Mouse (Mus musculus) stomach, postnatal 0 days (tissue): ENCODE results near the gene Igfbp5. TPM values are rescaled to one million over a fixed set of nuclear protein-coding genes. Genes with fewer than 3 reads are reported as not detected.
A peak's percentile ranks its signal among the peaks of the same experiment; 100 is the strongest.

Experiments
- ATAC-seq: fragments of 200-750 bp; cut with Nextera tagmentation; 2 replicates; pipeline ENCODE4 v1.8.0; 2017; ENCODE audit not compliant: low FRiP score, low TSS enrichment
- DNase-seq: peaks from one replicate; pipeline ENCODE4 v3.0.0-alpha.2; 2016; ENCODE audit warnings: low spot score
- H3K27ac ChIP-seq: fragments of 300-500 bp; sonication (generic); replicated peaks from 2 replicates; pipeline ENCODE4 v1.5.1; 2014; ENCODE audit warnings: mild to moderate bottlenecking, control low read depth
- H3K27me3 ChIP-seq: fragments of 300-500 bp; sonication (generic); 2 replicates; pipeline ENCODE4 v1.6.1; 2014; ENCODE audit warnings: low read length; ENCODE audit not compliant: control insufficient read depth, insufficient read depth
- H3K36me3 ChIP-seq: fragments of 300-500 bp; sonication (generic); 2 replicates; pipeline ENCODE4 v1.6.1; 2014; ENCODE audit warnings: low read length, mixed read lengths; ENCODE audit not compliant: control insufficient read depth, insufficient read depth
- H3K4me1 ChIP-seq: fragments of 300-500 bp; sonication (generic); replicated peaks from 2 replicates; pipeline ENCODE4 v1.6.1; 2014; ENCODE audit warnings: antibody characterized with exemption; ENCODE audit not compliant: control insufficient read depth, insufficient read depth
- H3K4me2 ChIP-seq: fragments of 300-500 bp; sonication (generic); replicated peaks from 2 replicates; pipeline ENCODE4 v1.6.1; 2014; ENCODE audit warnings: low read depth, mild to moderate bottlenecking, control low read depth, moderate library complexity
- H3K4me3 ChIP-seq: fragments of 300-500 bp; sonication (generic); 2 replicates; pipeline ENCODE4 v1.5.1; 2014; ENCODE audit warnings: low read depth, low read length, control low read depth
- H3K9ac ChIP-seq: fragments of 300-500 bp; sonication (generic); 2 replicates; pipeline ENCODE4 v1.6.1; 2014; ENCODE audit warnings: mild to moderate bottlenecking, low read length, control low read depth, mixed read lengths
- H3K9me3 ChIP-seq: fragments of 300-500 bp; sonication (generic); 2 replicates; pipeline ENCODE4 v1.6.1; 2016; ENCODE audit warnings: low read length; ENCODE audit not compliant: control insufficient read depth
- CTCF ChIP-seq: IDR thresholded peaks from 2 replicates; pipeline ENCODE4 v1.5.1; 2016; ENCODE audit warnings: antibody characterized with exemption, low read depth, mild to moderate bottlenecking, moderate library complexity
- EP300 ChIP-seq: optimal IDR thresholded peaks from 2 replicates; pipeline ENCODE3; 2016; ENCODE audit warnings: antibody characterized with exemption
- WGBS: fragments of 180-500 bp; shearing (Covaris S2); extraction: QIAGEN DNeasy Blood & Tissue Kit; methylation state at CpG from one replicate; pipeline ENCODE4 v1.1.7; 2014; 5-methylcytosine and 5-hydroxymethylcytosine counted together
- polyA plus RNA-seq: library from polyadenylated mRNA; unstranded; fragments of >200 nt; fragmentation: Nextera tagmentation; extraction: Ambion mirVana; gene quantifications from 2 replicates; pipeline ENCODE4 v1.2.1, GENCODE M21; 2015

Igfbp5 gene
- polyA plus RNA-seq, 1 experiment from 2014 or later: 37.8 TPM

DNA sequence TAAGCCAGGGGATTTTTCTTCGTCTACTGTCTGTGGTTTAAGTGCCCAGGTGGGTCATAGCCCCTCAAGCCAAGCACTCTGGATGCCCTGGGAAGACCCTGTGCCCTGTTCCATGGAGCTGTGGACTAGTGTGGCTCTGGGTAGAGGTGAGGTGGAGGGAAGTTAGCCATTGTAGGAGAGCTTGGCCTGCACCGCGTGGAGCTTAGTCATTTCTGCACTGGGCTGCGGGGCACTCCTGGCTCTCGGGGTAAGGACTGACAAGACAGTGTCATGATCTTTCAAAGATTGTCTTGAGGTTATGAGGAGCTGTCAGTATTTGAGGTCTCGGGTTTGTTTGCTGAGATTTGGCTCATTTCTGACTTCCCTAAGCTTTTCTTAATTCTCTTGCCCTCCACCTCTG, 30.0 kb downstream of the Igfbp5 start:
- DNase-seq (no peak), ATAC-seq (no peak)
- no peak overlapping the region for H3K27ac ChIP-seq
- no peak overlapping the region for H3K9ac ChIP-seq
- no peaks in the 10 kb centered on the region for H3K4me1 ChIP-seq
- H3K4me2 ChIP-seq: no peak overlapping the region
- no peaks in the 10 kb centered on the region for H3K36me3 ChIP-seq
- no peaks in the 10 kb centered on the region for H3K27me3 ChIP-seq
- no peak for TF ChIP-seq CTCF
- no peak for TF ChIP-seq EP300
- H3K9me3 ChIP-seq: no peaks in the 10 kb centered on the region
- 84% methylated on average over 6 of the region's 6 CpGs for WGBS
- no peak overlapping the region for H3K4me3 ChIP-seq

DNA sequence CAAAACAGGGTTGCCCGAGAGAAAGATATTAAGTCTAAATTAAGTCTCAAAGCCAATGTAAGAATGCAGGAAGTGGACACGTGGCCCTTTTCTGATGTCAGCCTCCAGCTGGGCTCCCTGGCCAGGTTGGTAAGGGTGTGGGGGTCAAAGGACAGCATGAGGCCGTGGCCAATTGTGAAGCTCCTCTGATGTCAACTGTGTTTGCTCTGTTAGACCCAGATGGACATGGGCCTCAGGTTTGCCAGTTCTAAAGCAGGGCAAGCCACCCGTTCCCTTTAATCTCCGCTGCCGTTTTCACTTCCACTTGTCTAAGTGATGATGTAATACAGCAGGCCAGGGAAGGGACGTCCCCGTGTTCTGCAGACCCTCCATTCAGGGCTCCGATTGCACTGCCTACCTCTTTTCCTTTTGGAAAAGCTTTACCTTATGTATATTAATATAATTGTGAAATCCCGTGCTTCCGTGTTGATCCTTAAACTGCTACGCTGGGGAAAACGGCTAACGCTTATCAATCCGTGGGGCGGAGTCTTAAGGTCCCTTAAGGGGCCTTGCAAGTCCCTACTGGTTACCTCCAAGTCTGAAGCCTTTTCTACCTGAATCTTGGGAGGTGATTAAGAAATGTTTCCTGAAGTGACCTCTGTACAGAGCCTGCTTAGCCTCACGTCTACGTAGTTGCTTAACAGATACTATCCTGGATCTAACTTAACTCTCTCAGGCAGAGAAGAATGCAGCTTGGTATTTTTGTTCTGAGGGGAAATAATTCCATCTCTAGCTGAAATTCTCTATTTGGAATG, 31.8 kb downstream of the Igfbp5 start:
- TF ChIP-seq EP300 (no peak), CTCF (no peak)
- peak overlapping the region; percentile 35 for H3K4me2 ChIP-seq
- H3K9me3 ChIP-seq: no peaks in the 10 kb centered on the region
- no peak overlapping the region for H3K9ac ChIP-seq
- H3K27me3 ChIP-seq: no peaks in the 10 kb centered on the region
- 55% methylated on average over 18 of the region's 18 CpGs for WGBS
- DNase-seq (no peak), ATAC-seq (peak; percentile 71)
- no peaks in the 10 kb centered on the region for H3K4me1 ChIP-seq
- no peaks in the 10 kb centered on the region for H3K36me3 ChIP-seq
- H3K4me3 ChIP-seq: no peak overlapping the region
- H3K27ac ChIP-seq: no peak overlapping the region; the same call in 1 of the 2 replicates

DNA sequence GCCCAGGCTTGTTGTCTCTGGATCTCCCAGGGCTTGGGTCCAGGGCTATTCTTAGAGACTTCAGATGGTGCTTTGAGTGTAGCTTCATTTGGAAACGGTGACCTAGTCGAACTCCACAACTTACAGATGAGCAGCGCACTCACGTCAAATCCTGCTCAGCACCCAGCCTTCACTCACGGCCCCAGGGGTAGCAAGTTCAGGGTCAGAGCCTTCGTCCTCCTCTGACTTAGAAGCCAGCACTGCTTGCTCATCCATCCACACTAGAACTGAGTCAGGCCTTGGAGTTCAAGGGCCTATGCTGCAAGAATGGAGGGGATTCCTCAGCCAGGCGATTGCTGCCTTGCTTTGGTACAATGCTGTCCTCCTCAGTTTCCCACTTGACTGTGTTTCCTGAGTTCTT, 34.9 kb downstream of the Igfbp5 start:
- Histone ChIP-seq H3K4me1 (no peaks in the 10 kb centered on the region), H3K9me3 (no peaks in the 10 kb centered on the region), H3K4me2 (no peak overlapping the region), H3K4me3 (no peak overlapping the region), H3K36me3 (no peaks in the 10 kb centered on the region), H3K27ac (no peak overlapping the region), H3K9ac (no peak overlapping the region), H3K27me3 (no peaks in the 10 kb centered on the region)
- DNase-seq (no peak), ATAC-seq (no peak)
- TF ChIP-seq EP300: no peak
- no peak for TF ChIP-seq CTCF
- WGBS: 83% methylated on average over 7 of the region's 7 CpGs

DNA sequence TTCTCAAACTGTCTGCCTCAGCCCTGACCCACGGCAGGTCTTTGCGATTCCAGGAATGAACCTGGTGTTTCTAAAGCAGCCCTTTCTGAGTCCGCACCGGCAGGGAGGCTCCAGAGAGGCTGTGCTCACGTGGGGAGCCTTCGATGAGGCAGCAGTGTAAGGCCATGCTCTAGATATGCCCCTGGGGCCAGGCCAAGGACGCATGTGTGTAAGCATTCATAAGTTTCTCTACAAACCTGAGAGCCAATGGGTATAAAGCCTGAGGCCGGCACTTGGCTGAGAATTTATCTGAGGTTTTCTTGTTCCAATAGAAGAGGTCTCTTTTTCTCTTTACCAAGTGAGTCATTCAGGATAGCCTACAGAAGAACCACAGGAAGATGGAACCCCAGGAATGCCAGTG, 35.3 kb downstream of the Igfbp5 start:
- ATAC-seq (peak; percentile 76), DNase-seq (peak; percentile 52)

DNA sequence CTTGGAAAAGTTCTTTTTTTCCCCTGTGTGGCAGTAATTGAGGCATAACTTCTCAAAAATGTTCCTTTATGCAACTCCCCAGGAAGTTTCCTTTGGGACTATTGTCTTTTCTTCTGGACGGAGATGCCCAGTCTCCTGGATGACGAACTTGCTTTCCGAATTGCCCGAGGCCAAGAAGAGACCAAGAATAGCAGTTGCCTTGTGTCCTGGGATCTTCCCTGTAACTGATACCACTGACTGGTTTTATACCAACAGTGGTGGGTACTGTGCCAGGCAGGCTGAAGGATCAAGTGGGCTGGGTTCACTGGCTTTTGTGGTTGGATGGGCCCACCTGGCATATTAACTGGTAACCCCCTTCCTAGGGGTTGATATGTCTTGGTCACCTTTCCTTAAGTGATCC, 41.1 kb downstream of the Igfbp5 start:
- no peak overlapping the region for H3K27ac ChIP-seq
- H3K9ac ChIP-seq: no peak overlapping the region
- H3K9me3 ChIP-seq: no peaks in the 10 kb centered on the region
- TF ChIP-seq CTCF (no peak), EP300 (no peak)
- WGBS: 89% methylated on average over 4 of the region's 4 CpGs
- no peak for ATAC-seq
- H3K4me2 ChIP-seq: no peak overlapping the region
- no peaks in the 10 kb centered on the region for H3K36me3 ChIP-seq
- no peak overlapping the region for H3K4me3 ChIP-seq
- H3K4me1 ChIP-seq: no peaks in the 10 kb centered on the region
- DNase-seq: no peak
- no peaks in the 10 kb centered on the region for H3K27me3 ChIP-seq

More for the DNA sequence above, 35.3 kb downstream of the Igfbp5 start:
- Histone ChIP-seq H3K36me3 (no peaks in the 10 kb centered on the region), H3K27me3 (no peaks in the 10 kb centered on the region), H3K4me3 (no peak overlapping the region), H3K4me2 (no peak overlapping the region), H3K9me3 (no peaks in the 10 kb centered on the region), H3K27ac (no peak overlapping the region), H3K4me1 (no peaks in the 10 kb centered on the region), H3K9ac (no peak overlapping the region)
- TF ChIP-seq EP300 (no peak), CTCF (no peak)
- WGBS: 64% methylated on average over 8 of the region's 8 CpGs

DNA sequence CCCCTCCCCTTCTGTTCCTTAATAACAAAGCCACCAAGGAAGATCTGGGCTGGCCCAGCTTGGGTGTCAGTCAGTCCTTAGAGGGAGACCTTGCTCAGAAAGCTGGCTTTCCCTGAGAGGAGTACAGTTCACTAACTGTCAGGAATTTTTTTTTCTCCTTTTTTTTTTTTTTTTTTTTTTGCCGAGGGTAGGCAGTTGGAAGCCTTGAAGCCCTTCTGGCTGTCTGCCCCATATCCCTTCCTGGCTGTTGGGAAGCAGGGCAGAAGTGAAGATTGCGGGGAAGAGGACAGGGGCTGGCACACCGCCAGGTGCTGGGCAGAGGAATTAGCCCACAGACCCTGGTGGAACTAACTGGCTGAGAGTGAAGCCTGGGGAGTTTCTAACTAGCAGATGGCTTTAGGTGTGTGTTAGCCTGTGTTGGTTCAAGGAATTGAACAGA, 42.0 kb downstream of the Igfbp5 start:
- no peak overlapping the region for H3K4me3 ChIP-seq
- TF ChIP-seq EP300 (no peak), CTCF (no peak)
- no peaks in the 10 kb centered on the region for H3K4me1 ChIP-seq
- H3K9ac ChIP-seq: no peak overlapping the region
- no peak overlapping the region for H3K27ac ChIP-seq
- ATAC-seq (no peak), DNase-seq (no peak)
- 38% methylated on average over 3 of the region's 3 CpGs for WGBS
- H3K4me2 ChIP-seq: no peak overlapping the region
- no peaks in the 10 kb centered on the region for H3K9me3 ChIP-seq
- no peaks in the 10 kb centered on the region for H3K36me3 ChIP-seq
- H3K27me3 ChIP-seq: no peaks in the 10 kb centered on the region
